Mouse (Mus musculus): ENCODE results near the gene Copb1.

Gene Copb1

DNA sequence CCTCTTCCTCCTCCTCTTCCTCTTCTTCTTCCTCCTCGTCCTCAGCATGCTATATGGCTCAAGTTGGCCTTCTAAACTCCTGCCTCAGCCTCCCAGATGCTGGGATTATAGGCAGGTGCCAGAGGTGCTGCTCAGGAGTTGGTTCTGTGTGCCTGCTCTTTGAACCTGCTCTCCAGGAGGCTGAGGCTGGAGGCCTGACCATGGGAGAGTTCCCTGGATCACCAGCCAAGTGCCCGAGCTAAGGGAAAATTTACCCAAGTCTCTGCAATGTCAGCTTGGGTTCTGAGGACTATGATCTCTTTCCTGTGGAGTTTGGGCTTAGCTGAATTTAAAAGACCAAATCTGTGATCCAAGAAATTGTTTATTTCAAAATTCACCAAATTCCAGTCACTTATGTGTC, 85.1 kb downstream of the Copb1 start:
- no peak for DNase-seq (ENCODE audit: low read depth)
